Mouse (Mus musculus) heart, embryonic 10.5 days (tissue): Measurements from ENCODE around the gene 6030408B16Rik. TPM values are rescaled to one million over a fixed set of nuclear protein-coding genes. Genes with fewer than 3 reads are reported as not detected.

Source experiments
- DNase-seq: peaks from one replicate; pipeline ENCODE4 v3.0.0-alpha.2; 2017; ENCODE audit warnings: low spot score
- H3K27ac ChIP-seq: fragments of 300-500 bp; sonication (generic); 2 replicates; pipeline ENCODE4 v1.5.1; 2016; ENCODE audit warnings: mild to moderate bottlenecking
- H3K27me3 ChIP-seq: fragments of 300-500 bp; sonication (generic); 2 replicates; pipeline ENCODE4 v1.6.1; 2016; ENCODE audit warnings: mild to moderate bottlenecking; ENCODE audit not compliant: poor library complexity, insufficient read depth, severe bottlenecking
- H3K36me3 ChIP-seq: fragments of 300-500 bp; sonication (generic); 2 replicates; pipeline ENCODE4 v1.6.1; 2016; ENCODE audit warnings: mild to moderate bottlenecking, moderate library complexity
- H3K4me1 ChIP-seq: fragments of 300-500 bp; sonication (generic); 2 replicates; pipeline ENCODE4 v1.6.1; 2016; ENCODE audit warnings: mild to moderate bottlenecking
- H3K4me3 ChIP-seq: fragments of 300-500 bp; sonication (generic); 2 replicates; pipeline ENCODE4 v1.5.1; 2016; ENCODE audit warnings: mild to moderate bottlenecking, moderate library complexity
- H3K9me3 ChIP-seq: fragments of 300-500 bp; sonication (generic); 2 replicates; pipeline ENCODE4 v1.6.1; 2016; ENCODE audit warnings: mild to moderate bottlenecking, moderate library complexity
- WGBS: fragments of 180-500 bp; shearing (Covaris S2); methylation state at CpG from one replicate; pipeline ENCODE4 v1.1.7; 2016; 5-methylcytosine and 5-hydroxymethylcytosine counted together
- polyA plus RNA-seq: library from polyadenylated mRNA; unstranded; fragments of >200 nt; fragmentation: Nextera tagmentation; extraction: Ambion mirVana; gene quantifications from 2 replicates; pipeline ENCODE4 v1.2.1, GENCODE M21; 2016

The 6030408B16Rik gene
- polyA plus RNA-seq, 1 experiment from 2014 or later, result 1.8 TPM

GRCm38 (mm10) chr15:101338359-101338758 lies 45.3 kb downstream of the 6030408B16Rik start:
- no peaks in the 10 kb centered on the region for H3K9me3 ChIP-seq
- H3K27me3 ChIP-seq, result peaks cover 56% of the 10 kb centered on the region
- 66% methylated on average over 4 of the region's 4 CpGs for WGBS
- H3K36me3 ChIP-seq, result no peaks in the 10 kb centered on the region
- no peak for DNase-seq
- no peak overlapping the region for H3K27ac ChIP-seq
- no peak overlapping the region for H3K4me3 ChIP-seq
- peaks cover 19% of the 10 kb centered on the region for H3K4me1 ChIP-seq

GRCm38 (mm10) chr15:101339537-101339936 lies 46.5 kb downstream of the 6030408B16Rik start:
- Histone ChIP-seq H3K36me3 (no peaks in the 10 kb centered on the region), H3K27me3 (peaks cover 57% of the 10 kb centered on the region), H3K9me3 (no peaks in the 10 kb centered on the region), H3K4me1 (peaks cover 19% of the 10 kb centered on the region), H3K27ac (no peak overlapping the region), H3K4me3 (no peak overlapping the region)
- peak; percentile 93 for DNase-seq
- WGBS, result 0% methylated on average over 2 of the region's 2 CpGs

GRCm38 (mm10) chr15:101341797-101342515 lies 48.9 kb downstream of the 6030408B16Rik start:
- H3K27ac ChIP-seq, result no peak overlapping the region
- H3K9me3 ChIP-seq, result no peaks in the 10 kb centered on the region
- 66% methylated on average over 5 of the region's 5 CpGs for WGBS
- H3K36me3 ChIP-seq, result no peaks in the 10 kb centered on the region
- H3K4me1 ChIP-seq, result peaks cover 8% of the 10 kb centered on the region; the same call in 1 of the 2 replicates
- DNase-seq, result no peak
- peaks cover 42% of the 10 kb centered on the region for H3K27me3 ChIP-seq
- no peak overlapping the region for H3K4me3 ChIP-seq

Other genes starting within 250 kb of the 6030408B16Rik start
- gene Gm47841, start 245.8 kb upstream of the 6030408B16Rik start, polyA plus RNA-seq, result not detected in 2 replicates
- gene Fignl2, start 214.6 kb upstream of the 6030408B16Rik start, polyA plus RNA-seq, result 0.28 and 0.60 TPM in 2 replicates
- not detected in 2 replicates for gene Ankrd33, start 177.5 kb upstream of the 6030408B16Rik start, polyA plus RNA-seq
- 2.7 and 5.2 TPM in 2 replicates for gene Acvrl1, start 164.7 kb upstream of the 6030408B16Rik start, polyA plus RNA-seq
- gene Acvr1b, start 119.1 kb upstream of the 6030408B16Rik start, polyA plus RNA-seq, result 5.4 and 5.6 TPM in 2 replicates
- gene Grasp, start 69.0 kb upstream of the 6030408B16Rik start, polyA plus RNA-seq, result 3.4 and 5.0 TPM in 2 replicates
- gene Nr4a1, start 38.9 kb upstream of the 6030408B16Rik start, polyA plus RNA-seq, result 8.0 and 13.0 TPM in 2 replicates
- 59.5 and 77.0 TPM in 2 replicates for gene Atg101, start 8.9 kb upstream of the 6030408B16Rik start, polyA plus RNA-seq
- gene Krt80, start 77.0 kb downstream of the 6030408B16Rik start, polyA plus RNA-seq, result 0.80 and 1.7 TPM in 2 replicates
- gene Krt7, start 117.8 kb downstream of the 6030408B16Rik start, polyA plus RNA-seq, result 26.7 and 31.9 TPM in 2 replicates
- gene Krt87, start 145.6 kb downstream of the 6030408B16Rik start, polyA plus RNA-seq, result not detected in 2 replicates
- not detected in 2 replicates for gene Krt88, start 154.5 kb downstream of the 6030408B16Rik start, polyA plus RNA-seq
- not detected in 2 replicates for gene Krt81, start 170.5 kb downstream of the 6030408B16Rik start, polyA plus RNA-seq
- not detected in 2 replicates for gene Krt86, start 180.3 kb downstream of the 6030408B16Rik start, polyA plus RNA-seq
- gene Krt83, start 198.3 kb downstream of the 6030408B16Rik start, polyA plus RNA-seq, result not detected in 2 replicates
- not detected in 2 replicates for gene Gm49425, start 224.0 kb downstream of the 6030408B16Rik start, polyA plus RNA-seq
- not detected in 2 replicates for gene Krt84, start 239.6 kb downstream of the 6030408B16Rik start, polyA plus RNA-seq